Mouse (Mus musculus) T-cell, adult 2 months (primary cell): ENCODE data around the gene Neurod6.
"Not testable (repeated sequence)": the region's sequence is repeated elsewhere in the genome, so short reads cannot be mapped to it uniquely, and the experiment has no call there.

Source experiments
- DNase-seq: peaks from one replicate; pipeline ENCODE4 v3.0.0; 2022; ENCODE audit warnings: low spot score

Neurod6 gene

GRCm38 (mm10) chr6:55680974-55681373, at the start of gene Neurod6:
Neurod6 (minus strand) TSS chr6:55681263.
- DNase-seq = no peak

GRCm38 (mm10) chr6:55717209-55717608, 36.1 kb upstream of the Neurod6 start:
- DNase-seq = no peak

GRCm38 (mm10) chr6:55715446-55715845, 34.4 kb upstream of the Neurod6 start:
- no peak for DNase-seq

GRCm38 (mm10) chr6:55710913-55711312, 29.9 kb upstream of the Neurod6 start:
- DNase-seq = not testable (repeated sequence)

- DNase-seq = no peak
These were observed 23.7 kb upstream of the Neurod6 start for GRCm38 (mm10) chr6:55704759-55705104.

- no peak for DNase-seq
These were observed 23.1 kb upstream of the Neurod6 start for GRCm38 (mm10) chr6:55704061-55704758.

- DNase-seq = no peak
These were observed 19.6 kb upstream of the Neurod6 start for GRCm38 (mm10) chr6:55700392-55701386.

- no peak for DNase-seq
These were observed 9.0 kb upstream of the Neurod6 start for GRCm38 (mm10) chr6:55690015-55690531.

- DNase-seq = no peak
These were observed 2.4 kb upstream of the Neurod6 start for GRCm38 (mm10) chr6:55683506-55683905.

GRCm38 (mm10) chr6:55682886-55683285, 1.8 kb upstream of the Neurod6 start:
- no peak for DNase-seq

- no peak for DNase-seq
These were observed 2.4 kb downstream of the Neurod6 start for GRCm38 (mm10) chr6:55678571-55679185.

- no peak for DNase-seq
These were observed 3.7 kb downstream of the Neurod6 start for GRCm38 (mm10) chr6:55677326-55677725.

- no peak for DNase-seq
These were observed 4.3 kb downstream of the Neurod6 start for GRCm38 (mm10) chr6:55676663-55677311.

- DNase-seq = no peak
These were observed 4.9 kb downstream of the Neurod6 start for GRCm38 (mm10) chr6:55676141-55676662.

- DNase-seq = no peak
These were observed 13.3 kb downstream of the Neurod6 start for GRCm38 (mm10) chr6:55667801-55668200.

- DNase-seq = no peak
These were observed 19.7 kb downstream of the Neurod6 start for GRCm38 (mm10) chr6:55661126-55661915.

GRCm38 (mm10) chr6:55649996-55650395, 31.1 kb downstream of the Neurod6 start:
- no peak for DNase-seq

GRCm38 (mm10) chr6:55649581-55649980, 31.5 kb downstream of the Neurod6 start:
- no peak for DNase-seq

GRCm38 (mm10) chr6:55648886-55649285, 32.2 kb downstream of the Neurod6 start:
- DNase-seq = no peak

GRCm38 (mm10) chr6:55647771-55648280, 33.2 kb downstream of the Neurod6 start:
- DNase-seq = no peak
